Mouse (Mus musculus) liver, embryonic 14.5 days (tissue): Measurements from ENCODE around the gene Cul7.

Source experiments
- CTCF ChIP-seq: IDR thresholded peaks from 2 replicates; pipeline ENCODE4 v1.5.1; 2016; ENCODE audit warnings: antibody characterized with exemption, low read depth, control low read depth
- EP300 ChIP-seq: IDR thresholded peaks from 2 replicates; pipeline ENCODE4 v1.6.1; 2016; ENCODE audit warnings: antibody characterized with exemption, low read depth

GRCm38 (mm10) chr17:46661981-46662380 lies 11.8 kb downstream of the Cul7 start:
- TF ChIP-seq CTCF (no peak), EP300 (no peak)
